Mouse (Mus musculus): ENCODE data around the gene Mfsd7a. TPM values are rescaled to one million over a fixed set of nuclear protein-coding genes. Genes with fewer than 3 reads are reported as not detected.
A peak's percentile ranks its signal among the peaks of the same experiment; 100 is the strongest.
"Not testable (repeated sequence)": the region's sequence is repeated elsewhere in the genome, so short reads cannot be mapped to it uniquely, and the experiment has no call there.

The Mfsd7a gene
- polyA plus RNA-seq (2016; fragmentation: Nextera tagmentation; extraction: Ambion mirVana) = 0.24 TPM in 1 of 2 replicates, not detected in the other

DNA sequence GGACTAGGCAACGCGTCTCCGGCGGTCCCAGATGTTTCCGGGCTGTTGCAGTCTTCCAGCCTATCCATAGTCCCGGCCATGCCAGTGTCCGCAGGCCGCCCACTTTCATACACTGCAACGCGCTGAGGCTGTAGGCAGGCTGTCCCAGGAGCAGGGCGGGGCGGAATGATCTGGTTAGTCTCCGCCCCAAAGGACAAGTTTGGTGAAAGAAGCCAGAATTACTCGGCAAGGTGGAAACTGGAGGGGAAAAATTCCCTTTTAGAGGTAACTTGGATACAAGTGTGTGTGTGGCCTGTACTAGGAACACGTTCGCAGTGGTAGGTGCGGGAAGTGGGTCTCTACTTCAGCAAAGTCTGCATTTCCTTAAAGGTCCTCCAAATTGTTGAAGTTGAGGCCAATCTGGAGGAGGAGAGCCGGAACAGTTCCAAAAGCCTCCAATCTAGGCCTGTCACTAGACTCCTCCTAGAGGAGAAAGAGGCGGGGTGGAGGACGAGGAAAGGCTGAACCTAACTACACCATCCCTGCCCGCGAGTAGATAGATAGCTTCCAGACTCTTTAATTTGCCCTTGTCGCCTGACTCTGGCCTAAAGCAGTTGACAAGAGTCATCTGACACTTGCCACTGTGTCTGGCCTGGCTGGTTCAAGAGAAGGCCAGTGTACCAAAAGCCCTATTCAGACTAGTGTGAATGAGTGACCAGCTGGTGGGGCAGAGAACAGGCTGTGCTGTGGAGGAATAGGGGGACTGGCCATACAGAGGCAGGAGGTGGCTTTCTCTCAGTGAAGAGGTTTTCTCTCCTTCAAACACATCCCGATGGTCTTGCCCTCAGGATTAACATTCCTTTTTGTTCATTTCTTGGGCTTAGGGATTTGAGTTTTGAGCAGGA, at the start of gene Mfsd7a:
Gene Mfsd7a, minus strand, starts transcription at position 107 of the 884 bp plus-strand sequence.
- peak within 1 kb of the TSS; percentile 26; the same call in 1 of the 2 replicates for H3K27ac ChIP-seq
- H3K4me3 ChIP-seq = peak within 1 kb of the TSS; percentile 49

DNA sequence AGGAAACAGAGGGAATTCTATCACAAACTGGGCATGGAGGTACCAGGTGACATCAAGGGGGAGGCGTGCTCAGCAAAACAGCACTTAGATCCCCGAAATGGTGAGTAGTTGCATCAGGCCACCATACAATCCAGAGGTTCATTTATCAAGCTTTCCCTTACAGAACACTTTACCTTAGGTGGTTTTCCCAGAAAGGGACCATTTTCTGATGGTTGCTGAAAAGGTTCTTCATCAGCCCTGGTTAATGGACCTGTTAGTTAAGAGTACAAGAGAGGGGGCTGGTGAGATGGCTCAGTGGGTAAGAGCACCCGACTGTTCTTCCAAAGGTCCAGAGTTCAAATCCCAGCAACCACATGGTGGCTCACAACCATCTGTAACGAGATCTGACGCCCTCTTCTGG, 37.5 kb upstream of the Mfsd7a start:
- not testable (repeated sequence) for H3K4me1 ChIP-seq; H3K27me3 ChIP-seq (ENCODE audit: poor library complexity, severe bottlenecking); DNase-seq (ENCODE audit: extremely low spot score, low spot score); H3K9me3 ChIP-seq; H3K4me3 ChIP-seq; H3K27ac ChIP-seq
- WGBS = 92% methylated on average over 5 of the region's 5 CpGs
- peaks cover 87% of the 10 kb centered on the region for H3K36me3 ChIP-seq (replicated peaks)

More for the DNA sequence above, at the start of gene Mfsd7a:
- peak; percentile 63 for DNase-seq (ENCODE audit: extremely low spot score, low spot score)
- Histone ChIP-seq H3K36me3 (replicated peaks) (no peaks in the 10 kb centered on the region), H3K9me3 (no peaks in the 10 kb centered on the region), H3K4me1 (peaks cover 19% of the 10 kb centered on the region), H3K27me3 (ENCODE audit: poor library complexity, severe bottlenecking) (peaks cover 43% of the 10 kb centered on the region)
- 14% methylated on average over 24 of the region's 24 CpGs for WGBS

DNA sequence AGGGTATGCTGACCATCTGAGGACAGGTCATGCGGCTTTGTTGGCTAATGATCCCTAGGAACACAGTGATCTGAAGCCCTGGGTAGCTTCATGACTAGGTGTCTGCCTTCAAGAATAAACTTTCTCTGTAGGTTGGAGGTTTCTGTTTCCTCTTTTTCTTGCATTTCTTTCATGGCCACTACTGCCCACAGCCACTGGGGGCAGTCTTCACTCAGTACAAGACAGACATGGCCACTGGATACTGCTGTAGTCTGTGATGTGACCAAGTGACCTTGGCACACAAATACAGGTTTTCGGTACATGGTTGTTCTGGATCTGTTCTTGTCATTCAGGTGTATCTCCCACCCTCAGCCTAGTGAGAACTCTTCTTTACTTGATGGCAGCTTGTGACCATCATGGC, 36.5 kb upstream of the Mfsd7a start:
- no peak for DNase-seq (ENCODE audit: extremely low spot score, low spot score)
- peaks cover 79% of the 10 kb centered on the region for H3K36me3 ChIP-seq (replicated peaks)
- H3K9me3 ChIP-seq = no peaks in the 10 kb centered on the region
- no peaks in the 10 kb centered on the region for H3K4me1 ChIP-seq
- H3K27ac ChIP-seq = no peak overlapping the region
- no peaks in the 10 kb centered on the region for H3K27me3 ChIP-seq (ENCODE audit: poor library complexity, severe bottlenecking)
- 86% methylated on average over 2 of the region's 2 CpGs for WGBS
- H3K4me3 ChIP-seq = no peak overlapping the region

DNA sequence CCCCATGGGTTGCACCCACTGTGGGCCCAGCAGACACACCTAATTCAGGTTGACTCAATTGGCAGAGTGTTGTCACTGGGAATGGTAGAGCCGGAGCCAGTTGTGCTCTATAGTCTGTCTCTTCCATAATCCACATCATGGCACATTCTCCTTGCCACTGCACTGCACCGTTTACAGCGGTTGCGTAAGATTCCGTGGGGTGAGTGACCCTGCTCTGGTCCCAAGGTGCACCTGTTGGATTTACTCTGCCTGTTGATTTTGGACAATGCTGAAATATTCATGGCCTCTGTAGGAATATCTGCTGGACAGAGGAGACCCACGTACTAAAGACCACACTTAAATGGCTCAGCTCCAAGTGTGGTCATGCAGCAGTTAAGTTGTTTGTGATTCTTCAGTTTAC, 34.3 kb upstream of the Mfsd7a start:
- WGBS = 94% methylated on average over 6 of the region's 6 CpGs
- peaks cover 79% of the 10 kb centered on the region for H3K36me3 ChIP-seq (replicated peaks)
- H3K27ac ChIP-seq = no peak overlapping the region
- no peak overlapping the region for H3K4me3 ChIP-seq
- H3K9me3 ChIP-seq = no peaks in the 10 kb centered on the region
- no peak for DNase-seq (ENCODE audit: extremely low spot score, low spot score)
- no peaks in the 10 kb centered on the region for H3K27me3 ChIP-seq (ENCODE audit: poor library complexity, severe bottlenecking)
- H3K4me1 ChIP-seq = no peaks in the 10 kb centered on the region

DNA sequence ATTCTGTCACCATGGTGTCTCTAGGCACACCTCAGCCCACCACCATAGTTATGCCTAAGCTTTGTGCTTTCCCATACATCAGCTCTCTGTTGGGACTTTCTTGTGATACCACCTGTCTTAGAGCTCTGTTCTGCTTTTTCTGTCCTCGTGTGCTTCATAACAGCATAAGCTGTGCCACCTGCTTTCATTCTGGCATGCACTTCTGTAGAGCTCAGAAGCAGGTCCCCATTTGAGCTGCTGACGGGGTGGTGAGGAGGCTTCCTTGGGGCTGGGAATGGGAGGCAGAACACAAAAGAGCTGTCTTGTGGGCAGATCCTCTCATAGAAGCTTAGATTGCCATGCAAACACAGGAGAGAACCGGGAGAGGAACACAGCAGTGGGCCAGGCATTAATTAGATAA, 27.3 kb upstream of the Mfsd7a start:
- H3K27ac ChIP-seq = no peak overlapping the region
- WGBS = 92% methylated on average over 3 of the region's 3 CpGs
- H3K4me3 ChIP-seq = no peak overlapping the region
- no peaks in the 10 kb centered on the region for H3K27me3 ChIP-seq (ENCODE audit: poor library complexity, severe bottlenecking)
- no peaks in the 10 kb centered on the region for H3K9me3 ChIP-seq
- peaks cover 93% of the 10 kb centered on the region for H3K36me3 ChIP-seq (replicated peaks)
- DNase-seq (ENCODE audit: extremely low spot score, low spot score) = no peak
- H3K4me1 ChIP-seq = no peaks in the 10 kb centered on the region

DNA sequence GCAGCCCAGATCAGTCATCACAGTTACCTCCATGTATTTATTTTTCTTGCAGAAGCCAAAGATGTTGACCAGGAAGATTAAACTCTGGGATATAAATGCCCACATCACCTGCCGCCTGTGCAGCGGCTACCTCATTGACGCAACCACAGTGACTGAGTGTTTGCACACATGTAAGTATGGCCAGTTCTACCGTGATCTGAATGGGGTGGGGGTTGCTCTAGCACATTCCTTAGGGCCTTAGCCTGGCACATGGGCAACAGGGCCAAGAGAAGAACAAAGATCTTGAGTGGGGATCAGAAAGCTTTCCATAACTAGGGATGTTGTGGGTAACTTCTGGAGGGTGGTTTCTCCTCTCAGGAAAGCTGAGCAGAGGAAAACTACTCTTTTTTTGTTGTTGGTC, 25.0 kb upstream of the Mfsd7a start:
- Histone ChIP-seq H3K27me3 (ENCODE audit: poor library complexity, severe bottlenecking) (no peaks in the 10 kb centered on the region), H3K9me3 (no peaks in the 10 kb centered on the region), H3K36me3 (replicated peaks) (peaks cover 79% of the 10 kb centered on the region), H3K4me3 (no peak overlapping the region), H3K27ac (no peak overlapping the region), H3K4me1 (no peaks in the 10 kb centered on the region)
- DNase-seq (ENCODE audit: extremely low spot score, low spot score) = no peak
- WGBS = 94% methylated on average over 4 of the region's 4 CpGs

DNA sequence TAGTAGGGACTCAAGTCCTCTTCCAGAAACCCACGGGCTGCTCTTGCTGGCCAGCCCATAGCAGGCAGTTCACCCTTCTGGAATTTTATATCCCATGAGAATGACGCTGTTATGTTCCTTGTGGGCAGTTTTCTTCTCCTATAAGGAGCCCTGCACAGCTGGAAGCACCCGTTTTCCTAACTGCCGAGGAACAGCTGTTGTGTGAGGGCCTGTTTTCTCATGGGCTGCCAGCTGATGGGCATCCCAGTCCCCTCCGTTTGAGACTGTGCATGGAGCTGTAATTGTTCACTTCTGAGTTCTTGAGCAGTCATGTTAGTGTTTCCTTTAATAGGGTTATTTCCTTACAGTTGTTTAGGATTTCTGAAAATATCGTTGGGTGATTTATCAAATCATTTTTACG, 20.9 kb upstream of the Mfsd7a start:
- Histone ChIP-seq H3K27me3 (ENCODE audit: poor library complexity, severe bottlenecking) (no peaks in the 10 kb centered on the region), H3K27ac (no peak overlapping the region), H3K4me3 (no peak overlapping the region), H3K36me3 (replicated peaks) (peaks cover 63% of the 10 kb centered on the region), H3K9me3 (no peaks in the 10 kb centered on the region), H3K4me1 (no peaks in the 10 kb centered on the region)
- WGBS = 90% methylated on average over 7 of the region's 7 CpGs
- DNase-seq (ENCODE audit: extremely low spot score, low spot score) = no peak

DNA sequence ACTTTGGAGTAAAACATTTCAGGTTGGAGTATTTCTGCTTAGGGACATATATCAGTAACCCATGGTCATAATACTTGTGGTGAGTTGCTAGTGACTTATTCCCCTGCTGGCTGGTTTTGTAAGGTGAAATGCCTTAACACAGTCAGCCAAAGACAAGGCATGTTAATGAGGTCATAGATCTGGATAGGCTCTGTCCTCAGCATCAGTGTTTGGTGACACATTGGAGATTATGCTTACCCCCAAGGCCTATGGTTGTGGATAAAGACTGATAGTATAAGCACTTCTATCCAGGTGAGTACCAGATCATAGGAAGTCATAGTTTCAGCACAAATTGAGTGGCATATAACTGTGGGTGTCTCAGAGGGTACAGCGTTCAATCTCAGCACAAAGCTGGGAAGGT, 18.0 kb upstream of the Mfsd7a start:
- H3K9me3 ChIP-seq = no peaks in the 10 kb centered on the region
- H3K36me3 ChIP-seq (replicated peaks) = peaks cover 37% of the 10 kb centered on the region
- peaks cover 29% of the 10 kb centered on the region for H3K4me1 ChIP-seq
- whole genome bisulfite sequencing = 100% methylated on average over 1 of the region's 1 CpGs
- no peak for DNase-seq (ENCODE audit: extremely low spot score, low spot score)
- no peaks in the 10 kb centered on the region for H3K27me3 ChIP-seq (ENCODE audit: poor library complexity, severe bottlenecking)
- no peak overlapping the region for H3K27ac ChIP-seq
- H3K4me3 ChIP-seq = no peak overlapping the region

DNA sequence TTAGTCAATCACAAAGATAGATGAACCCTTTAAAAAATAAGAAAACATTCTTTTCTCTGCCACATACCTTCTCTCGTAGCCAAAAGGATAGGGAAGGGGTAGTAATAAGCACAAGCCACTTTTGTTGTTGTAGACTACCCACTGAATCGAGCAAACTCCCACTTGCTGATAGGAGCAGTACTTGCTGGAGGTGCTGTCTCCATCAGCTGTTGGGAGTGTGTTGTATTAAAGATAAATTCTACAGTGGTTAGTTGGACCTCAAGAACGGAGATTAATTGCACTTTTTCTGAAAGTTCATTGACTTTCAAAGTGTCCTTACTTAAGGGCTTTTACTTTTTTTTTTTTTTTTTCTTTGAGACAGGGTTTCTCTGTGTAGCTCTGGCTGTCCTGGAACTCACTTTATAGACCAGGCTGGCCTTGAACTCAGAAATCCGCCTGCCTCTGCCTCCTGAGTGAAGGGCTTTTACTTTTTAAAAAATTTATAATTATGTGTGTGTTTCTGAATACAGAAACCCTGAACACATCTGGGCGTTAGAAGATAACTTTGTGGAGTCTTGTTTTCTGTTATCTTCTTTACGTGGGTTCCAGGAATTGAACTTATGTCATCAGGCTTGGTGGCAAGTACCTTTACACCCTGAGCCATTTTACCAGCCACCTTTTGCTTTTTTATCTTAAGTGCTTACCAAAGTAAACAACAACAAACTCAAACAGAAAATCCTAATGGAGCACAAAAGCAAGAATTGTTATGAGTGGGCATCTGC, 16.6 kb upstream of the Mfsd7a start:
- DNase-seq (ENCODE audit: extremely low spot score, low spot score) = no peak
- no peak overlapping the region for H3K4me3 ChIP-seq
- peaks cover 36% of the 10 kb centered on the region for H3K4me1 ChIP-seq
- 90% methylated on average over 6 of the region's 6 CpGs for WGBS
- no peaks in the 10 kb centered on the region for H3K9me3 ChIP-seq
- peaks cover 31% of the 10 kb centered on the region for H3K36me3 ChIP-seq (replicated peaks)
- H3K27ac ChIP-seq = no peak overlapping the region
- H3K27me3 ChIP-seq (ENCODE audit: poor library complexity, severe bottlenecking) = no peaks in the 10 kb centered on the region

DNA sequence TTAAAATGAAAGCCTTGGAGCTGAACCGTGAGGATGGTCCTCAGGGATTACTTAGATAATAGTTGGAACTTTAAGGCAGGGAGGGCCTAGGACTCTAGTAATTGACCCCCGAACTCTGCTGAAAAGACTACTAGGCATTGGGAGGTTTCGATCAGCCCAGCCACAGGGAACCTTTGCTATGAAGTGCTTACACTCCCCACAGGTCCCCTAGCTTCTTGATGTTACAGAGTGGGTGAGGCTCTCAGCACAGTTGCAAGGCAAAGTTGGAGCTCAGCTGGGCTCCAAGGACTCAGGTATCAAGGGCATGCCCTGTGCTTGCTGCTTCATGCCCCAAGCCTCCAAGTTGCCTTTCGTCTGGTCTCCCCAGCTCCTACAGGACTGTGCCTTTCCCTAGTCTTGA, 13.8 kb upstream of the Mfsd7a start:
- H3K9me3 ChIP-seq = no peaks in the 10 kb centered on the region
- DNase-seq (ENCODE audit: extremely low spot score, low spot score) = no peak
- H3K4me1 ChIP-seq = peaks cover 37% of the 10 kb centered on the region
- peak overlapping the region; percentile 97 for H3K27ac ChIP-seq
- H3K4me3 ChIP-seq = peak overlapping the region; percentile 91
- 54% methylated on average over 4 of the region's 4 CpGs for WGBS
- H3K36me3 ChIP-seq (replicated peaks) = peaks cover 24% of the 10 kb centered on the region
- peaks cover 21% of the 10 kb centered on the region for H3K27me3 ChIP-seq (ENCODE audit: poor library complexity, severe bottlenecking)

DNA sequence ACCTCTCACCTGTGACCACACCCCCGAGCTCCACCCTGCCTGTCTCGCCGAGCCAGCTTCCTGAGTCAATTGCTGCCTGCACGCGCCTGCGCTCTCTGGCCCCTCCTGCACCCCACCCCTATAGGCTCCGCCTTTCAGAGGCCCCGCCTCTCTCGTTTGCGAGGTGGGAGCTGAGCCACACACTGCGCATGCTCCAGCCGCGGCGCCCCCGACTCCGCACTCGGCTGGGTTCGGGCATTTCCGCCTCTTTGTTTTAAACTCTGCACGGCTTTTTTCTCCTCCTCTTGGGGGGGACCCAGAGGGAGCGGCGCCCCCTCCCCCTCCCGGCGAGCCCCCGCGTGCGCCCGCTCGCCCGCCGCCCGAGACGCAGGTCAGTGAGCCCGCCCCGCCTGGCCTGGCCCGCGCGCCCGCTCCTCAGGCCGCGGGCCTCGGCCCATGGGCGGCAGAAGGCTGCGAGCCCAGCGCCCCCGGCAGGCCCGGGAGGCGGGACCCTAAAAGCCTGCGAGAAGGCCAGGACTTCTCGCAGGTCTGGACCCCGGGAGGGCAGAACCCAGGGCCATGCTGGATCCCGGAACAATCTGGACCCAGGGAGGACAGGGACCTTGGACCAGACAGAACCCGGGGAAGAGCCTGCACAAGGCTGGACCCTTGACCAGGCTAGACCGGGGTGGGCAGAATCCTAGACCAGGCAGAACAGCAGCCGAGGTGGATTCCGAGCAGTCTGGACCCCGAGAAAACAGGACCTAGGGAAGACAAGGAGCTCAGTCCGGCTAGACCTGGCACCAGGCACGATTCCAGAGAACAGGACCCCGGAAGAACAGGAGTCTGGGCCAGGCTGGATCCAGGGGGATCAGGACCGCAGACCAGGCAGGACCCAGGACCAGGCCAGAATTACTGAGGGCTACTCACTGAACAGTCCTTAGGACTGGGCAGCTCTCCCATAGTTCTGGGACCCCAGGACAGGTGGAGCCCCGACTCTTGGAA, 12.7 kb upstream of the Mfsd7a start, which contains the start of gene Pcgf3:
Gene Pcgf3, plus strand, starts transcription at position 151 of the 984 bp plus-strand sequence.
- Histone ChIP-seq H3K27ac (peak within 1 kb of the TSS; percentile 97), H3K4me3 (peak within 1 kb of the TSS; percentile 91), H3K9me3 (no peaks in the 10 kb centered on the region), H3K4me1 (peaks cover 37% of the 10 kb centered on the region), H3K36me3 (replicated peaks) (peaks cover 16% of the 10 kb centered on the region), H3K27me3 (ENCODE audit: poor library complexity, severe bottlenecking) (peaks cover 21% of the 10 kb centered on the region)
- peak; percentile 97 for DNase-seq (ENCODE audit: extremely low spot score, low spot score)
- WGBS = 1% methylated on average over 61 of the region's 62 CpGs

DNA sequence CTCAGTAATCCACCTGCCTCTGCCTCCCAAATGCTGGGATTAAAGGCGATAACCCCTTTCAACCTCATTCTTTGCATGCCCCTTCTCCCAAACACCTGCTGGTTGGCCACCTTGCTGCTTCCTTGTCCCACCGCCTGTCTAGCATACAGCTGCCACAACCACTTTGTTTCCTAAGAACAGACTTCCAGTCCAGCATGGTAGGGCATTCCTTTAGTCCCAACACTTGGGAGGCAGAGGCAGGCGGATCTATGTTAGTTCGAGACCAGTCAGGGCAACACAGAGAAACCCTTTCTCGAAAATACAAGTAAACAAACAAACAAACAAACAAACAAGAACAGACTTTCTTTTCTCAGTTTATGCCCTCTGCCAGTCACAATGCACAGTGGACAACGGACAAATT, 11.8 kb upstream of the Mfsd7a start:
- Histone ChIP-seq H3K27me3 (ENCODE audit: poor library complexity, severe bottlenecking) (peaks cover 21% of the 10 kb centered on the region), H3K4me1 (peaks cover 37% of the 10 kb centered on the region), H3K9me3 (no peaks in the 10 kb centered on the region), H3K4me3 (peak overlapping the region; percentile 91), H3K36me3 (replicated peaks) (peaks cover 9% of the 10 kb centered on the region), H3K27ac (peak overlapping the region; percentile 97)
- no peak for DNase-seq (ENCODE audit: extremely low spot score, low spot score)
- WGBS = 38% methylated on average over 6 of the region's 6 CpGs
